Mouse (Mus musculus): ENCODE results near the gene Tdp1.
"Not testable (repeated sequence)": the region's sequence is repeated elsewhere in the genome, so short reads cannot be mapped to it uniquely, and the experiment has no call there.

Gene Tdp1

DNA sequence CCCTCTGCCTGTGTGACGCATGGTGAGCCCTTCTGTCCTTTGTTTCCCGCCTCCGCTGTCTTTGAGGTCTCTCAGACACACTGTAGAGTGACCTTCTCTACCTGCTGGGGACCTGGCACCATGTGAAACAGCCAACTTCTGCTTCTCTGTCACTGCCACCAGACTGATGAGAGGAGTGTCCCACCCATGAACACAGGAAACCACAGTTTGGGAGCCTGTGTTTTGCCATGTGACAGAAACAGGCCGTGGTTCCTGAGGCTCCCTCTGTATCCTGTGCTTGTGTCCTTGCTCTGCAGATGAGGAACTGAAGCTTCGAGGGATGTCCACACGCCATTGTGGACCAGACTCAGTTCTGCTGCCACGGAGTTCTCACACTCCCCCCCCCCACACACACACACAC is 72.1 kb downstream of the Tdp1 start:
- no peak for DNase-seq (ENCODE audit: extremely low spot score, low spot score)

DNA sequence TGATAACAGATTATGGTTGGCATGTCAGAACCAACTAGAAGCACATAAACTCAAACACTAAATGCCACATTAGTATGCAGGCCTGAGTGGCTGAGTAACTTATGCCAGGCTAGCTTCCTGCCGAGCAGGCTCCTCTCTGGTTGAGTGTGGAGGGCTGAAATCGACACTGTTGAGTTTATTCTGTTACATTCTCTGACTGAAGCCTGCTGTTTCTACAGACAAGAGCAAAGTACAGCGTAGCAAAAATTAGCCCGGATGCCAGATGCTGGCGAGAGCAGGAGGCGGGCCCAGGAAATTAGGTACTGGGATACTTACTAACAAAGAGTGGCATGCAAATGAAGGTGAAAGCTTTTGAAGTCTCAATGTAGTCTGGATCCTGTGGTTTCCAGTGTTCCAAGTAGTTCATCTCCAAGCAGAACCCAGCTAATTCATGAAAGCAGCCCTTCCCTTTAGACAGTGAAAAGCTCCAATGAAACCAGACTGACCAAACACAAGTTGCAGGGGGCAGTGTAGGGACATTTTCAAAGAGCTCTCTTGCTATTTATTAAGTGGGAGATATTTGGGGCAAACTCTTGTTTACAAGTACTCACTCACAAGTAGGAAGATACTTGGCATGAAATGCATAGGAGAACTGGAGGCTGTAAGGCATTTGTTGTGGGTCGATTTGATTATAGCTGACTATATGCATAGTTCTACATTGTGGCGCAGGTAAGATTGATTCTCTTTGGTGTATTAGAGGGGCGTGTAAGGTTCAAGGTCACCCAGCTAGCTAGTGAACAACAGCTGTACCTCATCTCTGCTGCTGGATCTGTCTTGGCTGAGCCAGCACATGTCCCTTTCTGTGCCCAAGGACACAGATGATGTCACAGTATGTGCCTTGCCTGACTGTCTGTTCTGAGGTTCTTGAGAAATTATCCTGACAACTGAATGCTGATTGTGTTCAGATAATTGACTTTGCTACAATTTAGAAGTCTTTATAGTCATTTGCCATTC is 74.0 kb downstream of the Tdp1 start:
- DNase-seq (ENCODE audit: extremely low spot score, low spot score): no peak

DNA sequence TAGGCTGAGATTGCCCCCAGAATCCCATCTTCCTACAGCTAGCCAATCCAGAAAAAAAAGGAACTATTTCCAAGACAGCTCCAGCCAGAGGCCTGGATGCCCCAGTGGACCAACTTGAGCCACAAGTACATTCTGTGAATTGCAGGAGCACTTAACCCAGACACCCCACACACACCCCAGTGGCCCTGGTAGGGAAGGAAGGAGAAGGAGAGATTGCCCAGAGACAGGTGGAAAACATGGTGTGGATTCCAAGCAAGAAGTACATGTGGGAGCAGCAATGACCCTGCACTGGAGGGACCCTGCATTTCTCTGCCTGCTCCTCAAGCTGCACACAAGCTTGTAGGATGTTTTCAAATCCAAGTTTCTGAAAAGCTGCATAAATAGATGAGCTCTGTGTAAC is 75.0 kb downstream of the Tdp1 start:
- DNase-seq (ENCODE audit: extremely low spot score, low spot score): no peak

DNA sequence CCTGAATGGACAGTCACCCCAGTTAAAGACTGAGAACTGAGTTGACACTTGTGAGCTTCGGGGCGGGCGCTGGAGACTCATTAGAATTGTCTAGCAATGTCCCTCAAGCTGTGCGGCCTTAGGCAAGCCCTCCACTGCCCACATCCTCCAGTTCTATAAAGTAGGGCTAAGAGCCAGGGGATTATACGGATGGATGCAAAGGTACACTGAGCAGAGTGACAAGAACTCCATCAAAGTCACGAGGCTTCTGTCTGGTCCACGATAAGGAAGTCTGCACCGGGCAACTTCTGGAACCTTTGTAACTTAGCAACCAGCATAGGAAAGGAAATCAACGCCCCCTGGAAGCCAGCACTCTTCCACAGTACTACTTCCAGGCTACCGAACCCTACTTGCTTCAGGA is 75.6 kb downstream of the Tdp1 start:
- no peak for DNase-seq (ENCODE audit: extremely low spot score, low spot score)

DNA sequence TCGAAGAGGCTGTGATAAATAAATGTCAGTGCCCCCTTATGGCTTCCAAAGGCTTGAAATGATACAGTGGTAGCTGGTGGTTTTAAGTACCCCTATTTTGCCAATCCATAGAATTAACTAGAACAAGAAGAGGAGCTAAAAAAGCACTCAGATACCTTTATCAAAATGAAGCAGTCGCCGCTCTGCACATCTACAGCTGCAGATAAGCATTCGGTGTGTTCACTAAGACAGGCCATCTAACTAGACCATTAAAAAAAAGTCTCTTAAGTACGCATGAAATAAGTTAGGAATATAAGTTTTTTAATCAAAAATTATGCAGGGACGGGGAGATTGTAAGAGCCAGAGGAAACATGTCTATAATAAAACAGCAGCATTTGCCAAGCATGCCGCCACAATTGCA is 76.4 kb downstream of the Tdp1 start:
- no peak for DNase-seq (ENCODE audit: extremely low spot score, low spot score)

DNA sequence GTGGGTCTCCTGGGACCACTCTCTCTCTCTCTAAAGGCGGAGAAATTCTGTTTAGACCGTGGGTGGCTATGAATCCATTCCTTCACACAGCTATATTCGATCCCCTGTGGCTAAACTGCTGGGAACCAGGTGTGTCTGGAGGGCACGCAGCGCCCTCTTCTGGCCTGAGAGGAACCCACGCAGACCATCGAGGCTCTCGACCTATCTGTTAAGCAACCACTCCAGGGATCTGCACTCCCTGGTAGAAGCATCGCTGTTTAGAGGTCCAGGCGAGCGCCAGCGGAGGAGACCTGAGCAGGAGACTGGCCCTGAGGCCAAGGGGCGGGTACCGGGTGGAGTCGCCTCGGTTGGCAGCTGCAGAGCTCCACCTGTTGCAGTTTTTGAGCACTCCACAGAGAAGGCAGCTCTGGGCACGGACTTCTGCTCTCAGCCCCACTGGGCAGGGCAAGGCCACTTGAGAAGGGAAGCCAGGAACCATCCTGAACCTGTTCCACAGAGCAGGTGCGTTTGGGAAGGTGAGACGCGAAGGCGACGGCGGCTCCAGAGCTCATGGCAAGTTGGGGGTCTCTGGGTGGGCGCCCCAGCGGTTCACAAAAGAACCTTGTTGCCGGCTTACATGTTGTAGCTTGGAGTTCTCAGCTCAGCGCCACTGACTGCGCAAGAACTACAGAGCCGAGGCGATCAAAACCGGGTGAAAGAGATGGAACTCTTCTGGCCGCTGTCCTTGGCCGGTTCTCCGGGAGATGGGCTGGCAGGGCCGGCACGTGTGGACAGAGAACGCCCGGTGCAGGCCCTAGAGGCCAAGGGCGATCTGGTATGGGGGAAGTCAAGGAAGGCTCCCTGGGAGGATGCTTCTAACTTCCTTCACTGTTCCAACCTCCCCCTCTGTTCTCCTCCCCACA is 80.2 kb downstream of the Tdp1 start, which contains the start of gene Kcnk13:
Gene Kcnk13, plus strand, starts transcription at position 199 of the 902 bp plus-strand sequence.
- peak; percentile 80 for DNase-seq (ENCODE audit: extremely low spot score, low spot score)

DNA sequence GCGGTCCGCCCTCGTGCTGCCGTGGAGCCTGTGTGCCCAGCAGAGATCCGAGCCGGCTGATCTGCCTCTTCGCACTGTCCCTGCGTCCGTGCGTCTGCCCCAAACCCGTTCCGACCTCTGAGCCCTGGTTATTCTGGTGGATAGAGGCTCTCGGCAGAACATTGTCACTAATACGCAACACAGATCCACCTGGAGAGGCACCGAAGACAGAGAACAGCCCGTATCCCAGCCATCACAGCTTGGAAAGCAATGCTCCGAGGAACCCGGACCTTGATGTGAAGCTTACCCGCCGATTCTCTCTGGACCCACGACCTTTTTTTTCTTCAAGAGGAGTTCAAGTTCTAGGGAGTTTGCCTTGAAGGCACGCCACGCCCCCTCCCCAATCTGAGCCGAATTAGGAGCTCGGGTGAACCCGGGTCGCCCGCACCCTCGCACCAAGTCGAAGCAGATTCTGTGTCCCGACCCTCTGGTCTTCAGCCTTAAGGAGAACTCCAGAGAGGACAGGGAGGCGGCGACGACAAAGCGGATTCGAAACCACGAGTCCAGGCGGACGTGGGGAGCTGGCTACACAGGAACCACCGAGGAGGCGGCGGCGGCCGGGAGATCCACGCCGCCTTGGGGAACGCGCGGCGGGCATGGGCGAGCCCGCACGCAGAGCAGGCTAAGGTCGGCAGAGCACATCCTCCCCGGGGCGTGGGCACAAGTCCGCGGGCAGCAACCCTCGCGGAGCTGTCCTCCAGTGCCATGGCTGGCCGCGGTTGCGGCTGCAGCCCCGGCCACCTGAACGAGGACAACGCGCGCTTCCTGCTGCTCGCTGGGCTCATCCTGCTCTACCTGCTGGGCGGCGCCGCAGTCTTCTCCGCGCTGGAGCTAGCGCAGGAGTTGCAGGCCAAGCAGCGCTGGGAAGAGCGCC is 81.1 kb downstream of the Tdp1 start:
- peak; percentile 61 for DNase-seq (ENCODE audit: extremely low spot score, low spot score)

DNA sequence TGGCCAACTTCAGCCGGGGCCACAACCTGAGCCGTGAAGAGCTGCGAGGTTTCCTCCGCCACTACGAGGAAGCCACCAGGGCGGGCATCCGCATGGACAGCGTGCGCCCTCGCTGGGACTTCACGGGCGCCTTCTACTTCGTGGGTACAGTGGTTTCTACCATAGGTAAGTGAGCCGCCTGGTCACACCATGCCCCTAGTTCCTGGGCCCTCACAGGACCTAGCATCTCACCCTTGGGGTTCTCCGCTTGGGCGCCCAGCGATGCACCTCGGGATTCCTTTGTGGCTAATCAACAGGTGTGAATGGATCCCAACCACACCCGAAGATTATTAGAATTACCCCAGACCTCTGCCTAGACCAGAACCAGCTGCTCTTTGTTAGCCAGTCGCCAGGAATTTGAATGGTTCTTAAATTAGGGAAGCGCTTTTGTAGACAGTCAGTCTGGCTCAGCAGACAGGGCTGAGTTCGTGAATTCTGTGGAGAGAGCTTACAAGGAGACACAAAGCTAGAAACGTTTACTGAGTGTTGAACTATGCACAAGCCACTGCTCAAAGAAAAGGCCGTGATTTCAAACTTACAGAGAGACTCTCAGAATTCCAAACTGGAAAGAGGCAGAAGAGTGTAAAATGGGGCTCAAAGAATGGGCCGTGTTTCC is 81.9 kb downstream of the Tdp1 start:
- peak; percentile 36 for DNase-seq (ENCODE audit: extremely low spot score, low spot score)

DNA sequence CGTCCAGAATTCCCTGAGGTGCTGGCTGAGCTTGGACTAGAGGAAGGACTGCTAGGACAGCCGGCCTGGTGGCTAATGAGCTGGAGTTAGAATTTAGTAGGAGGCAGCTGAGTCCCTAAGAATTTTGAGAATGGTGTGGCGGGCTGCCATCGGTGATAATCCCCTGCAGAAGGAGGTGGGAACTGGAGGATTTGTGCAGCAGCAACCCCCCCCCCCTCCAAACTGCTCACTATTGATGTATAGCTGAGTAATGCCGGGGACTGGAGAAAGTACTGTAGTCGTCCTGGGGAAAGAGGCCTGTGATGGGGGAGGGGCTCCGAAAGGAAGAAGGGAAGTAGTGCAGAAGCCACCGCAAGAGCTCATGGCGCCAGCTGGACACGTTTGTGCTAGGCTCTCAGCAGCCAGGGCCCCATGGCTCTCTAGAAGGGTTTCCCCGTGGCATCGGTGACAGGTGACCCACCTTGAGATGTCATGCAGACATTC is 82.6 kb downstream of the Tdp1 start:
- no peak for DNase-seq (ENCODE audit: extremely low spot score, low spot score)

DNA sequence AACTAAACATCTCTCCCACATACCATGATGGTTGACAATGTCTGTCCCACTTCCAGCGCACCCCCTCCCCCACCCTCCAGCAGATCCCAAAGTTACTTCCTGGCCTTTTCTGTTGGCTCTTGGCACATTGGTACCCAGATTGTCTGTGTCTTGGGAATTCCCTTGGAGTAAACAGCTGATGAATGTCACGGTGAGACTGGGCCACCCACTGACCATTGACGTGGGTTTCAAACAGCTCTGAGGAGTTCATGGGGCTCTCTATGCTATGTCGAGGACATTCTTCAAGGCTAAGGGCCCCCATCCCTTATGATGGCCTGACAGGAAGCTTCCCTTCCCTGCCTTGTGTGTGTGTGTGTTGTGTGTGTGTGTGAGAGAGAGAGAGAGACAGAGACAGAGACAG is 85.6 kb downstream of the Tdp1 start:
- no peak for DNase-seq (ENCODE audit: extremely low spot score, low spot score)

DNA sequence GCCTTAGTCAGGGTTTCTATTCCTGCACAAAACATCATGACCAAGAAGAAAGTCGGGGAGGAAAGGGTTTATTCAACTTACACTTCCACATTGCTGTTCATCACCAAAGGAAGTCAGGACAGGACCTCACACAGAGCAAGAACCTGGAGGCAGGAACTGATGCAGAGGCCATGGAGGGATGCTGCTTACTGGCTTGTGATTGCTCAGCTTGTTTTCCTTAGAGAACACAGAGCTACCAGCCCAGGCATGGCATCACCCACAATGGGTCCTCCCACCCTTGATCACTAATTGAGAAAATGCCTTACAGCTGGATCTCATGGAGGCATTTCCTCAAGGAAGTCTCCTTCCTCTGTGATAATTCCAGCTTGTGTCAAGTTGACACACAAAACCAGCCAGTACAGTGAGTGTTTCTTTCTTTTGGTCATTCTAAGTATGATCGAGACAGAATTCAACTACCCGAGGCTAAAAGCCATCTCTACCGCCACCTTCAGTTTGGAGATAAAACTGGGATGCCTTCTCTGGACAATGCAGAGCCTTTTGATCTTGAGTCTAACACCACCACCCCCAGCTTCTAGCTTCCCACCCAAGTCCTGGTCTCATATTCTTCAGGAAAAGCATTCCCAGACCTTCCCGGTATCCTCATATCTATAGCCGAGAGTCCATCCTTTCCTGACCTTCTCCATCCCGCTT is 87.0 kb downstream of the Tdp1 start:
- DNase-seq (ENCODE audit: extremely low spot score, low spot score): not testable (repeated sequence)

DNA sequence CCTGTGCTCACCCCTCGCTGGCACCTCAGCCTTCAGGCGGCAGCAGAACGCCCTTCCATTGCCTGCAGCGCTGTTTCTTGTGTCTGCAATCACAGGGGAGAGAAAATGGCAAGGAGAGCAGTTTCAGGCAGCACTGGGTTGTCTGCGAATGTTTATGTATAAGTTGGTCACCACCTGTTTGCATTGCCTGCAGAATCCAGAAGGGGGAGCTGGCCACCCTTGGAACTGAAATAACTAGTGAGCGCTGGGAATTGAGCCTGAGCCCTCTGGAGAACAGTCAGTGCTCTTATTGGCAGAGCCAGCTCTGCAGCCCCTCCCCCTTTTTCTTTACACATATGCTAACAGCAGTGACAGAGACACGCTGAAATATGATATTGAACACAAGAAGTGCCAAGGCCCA is 88.5 kb downstream of the Tdp1 start:
- DNase-seq (ENCODE audit: extremely low spot score, low spot score): no peak

DNA sequence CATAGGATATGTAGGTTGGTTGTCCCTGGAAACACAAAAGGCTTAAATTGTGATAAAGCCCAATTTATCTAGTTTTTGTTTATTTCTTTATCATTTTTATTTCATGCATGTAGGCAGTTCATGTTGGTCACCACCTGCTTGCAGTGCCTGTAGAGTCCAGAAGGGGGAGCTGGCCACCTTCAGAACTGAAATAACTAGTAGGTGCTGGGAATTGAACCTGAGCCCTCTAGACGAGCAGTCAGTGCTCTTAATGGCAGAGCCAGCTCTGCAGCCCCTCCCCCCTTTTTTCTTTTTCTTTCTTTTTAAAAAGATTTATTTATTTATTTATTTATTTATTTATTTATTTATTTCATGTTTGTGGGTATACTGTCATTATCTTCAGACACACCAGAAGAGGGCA is 89.3 kb downstream of the Tdp1 start:
- no peak for DNase-seq (ENCODE audit: extremely low spot score, low spot score)

DNA sequence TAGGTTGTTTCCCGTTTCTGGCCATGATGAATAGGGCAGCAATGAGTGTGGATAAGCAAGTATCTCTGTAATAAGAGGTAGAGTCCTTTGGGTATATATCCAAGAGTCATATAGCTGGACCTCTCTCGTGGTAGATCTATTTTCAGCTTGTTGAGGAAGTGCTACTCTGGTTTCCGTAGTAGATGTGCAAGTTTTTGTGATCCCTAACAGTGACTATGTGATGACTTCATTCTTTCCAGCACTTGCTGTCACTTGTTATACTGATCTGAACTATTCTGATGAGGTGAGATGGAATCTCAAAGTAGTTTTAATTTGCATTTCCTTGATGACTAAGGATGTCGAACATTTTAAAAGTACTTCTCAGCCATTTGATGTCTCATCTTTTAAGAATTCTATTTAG is 95.2 kb downstream of the Tdp1 start:
- DNase-seq (ENCODE audit: extremely low spot score, low spot score): no peak

DNA sequence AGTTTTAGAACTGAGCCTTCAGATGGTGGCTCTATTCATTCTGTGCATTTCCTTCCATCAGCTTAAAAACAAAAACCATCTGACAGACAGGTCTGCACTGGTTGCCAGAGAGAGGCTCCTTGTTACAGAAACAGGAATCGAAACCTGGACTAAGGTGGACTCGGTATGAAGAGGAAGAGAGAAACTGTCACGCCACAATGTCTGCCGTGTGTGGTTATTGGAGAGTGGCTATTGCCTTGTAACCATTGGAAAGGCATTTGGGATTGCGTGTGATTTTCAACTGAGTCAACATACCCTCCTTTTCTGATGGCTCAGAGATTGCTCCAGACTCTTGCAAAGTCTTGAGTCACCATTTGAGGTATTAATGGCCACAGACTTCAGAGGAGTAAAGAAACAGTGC is 102.5 kb downstream of the Tdp1 start:
- DNase-seq (ENCODE audit: extremely low spot score, low spot score): no peak

DNA sequence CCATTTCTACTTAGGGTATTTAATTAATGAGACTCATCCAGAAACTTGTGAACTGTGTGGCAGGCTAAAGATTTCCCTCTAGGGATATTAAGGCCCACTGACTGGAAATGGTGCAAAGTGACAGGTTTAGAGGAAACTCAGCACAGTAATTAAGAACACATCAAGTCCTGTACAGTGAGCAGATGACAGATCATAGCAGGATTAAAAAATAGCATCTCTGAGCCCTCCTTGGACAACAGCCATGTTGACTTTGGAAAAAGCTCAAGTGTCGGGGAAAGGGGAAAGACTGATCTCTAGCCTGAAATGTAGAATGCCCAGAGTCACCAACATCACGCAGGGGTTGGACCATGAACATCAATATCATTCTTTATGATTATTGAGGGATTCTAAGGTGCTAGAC is 103.8 kb downstream of the Tdp1 start:
- DNase-seq (ENCODE audit: extremely low spot score, low spot score): no peak

DNA sequence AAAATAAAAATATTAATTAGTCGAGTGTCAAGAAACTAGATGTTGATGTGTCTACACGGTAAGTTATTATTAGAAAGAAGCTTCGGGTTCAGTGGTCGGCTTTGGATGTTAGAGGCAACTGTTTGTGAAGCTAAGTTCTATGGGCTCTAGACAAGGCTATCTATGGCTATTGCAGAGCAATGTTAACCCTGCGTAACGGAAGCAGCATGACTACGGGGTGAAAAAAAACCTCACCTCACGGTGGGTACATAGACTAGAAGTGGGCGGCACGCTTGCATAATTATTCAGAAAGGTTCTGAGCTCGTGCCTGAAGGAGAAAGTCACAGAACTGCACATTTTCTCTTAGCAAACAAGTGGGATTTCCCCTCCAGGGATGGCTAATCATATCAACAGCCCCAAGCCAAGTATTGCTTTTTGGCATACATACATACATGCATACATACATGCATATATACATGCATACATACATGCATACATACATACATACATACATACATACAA is 108.1 kb downstream of the Tdp1 start:
- no peak for DNase-seq (ENCODE audit: extremely low spot score, low spot score)

DNA sequence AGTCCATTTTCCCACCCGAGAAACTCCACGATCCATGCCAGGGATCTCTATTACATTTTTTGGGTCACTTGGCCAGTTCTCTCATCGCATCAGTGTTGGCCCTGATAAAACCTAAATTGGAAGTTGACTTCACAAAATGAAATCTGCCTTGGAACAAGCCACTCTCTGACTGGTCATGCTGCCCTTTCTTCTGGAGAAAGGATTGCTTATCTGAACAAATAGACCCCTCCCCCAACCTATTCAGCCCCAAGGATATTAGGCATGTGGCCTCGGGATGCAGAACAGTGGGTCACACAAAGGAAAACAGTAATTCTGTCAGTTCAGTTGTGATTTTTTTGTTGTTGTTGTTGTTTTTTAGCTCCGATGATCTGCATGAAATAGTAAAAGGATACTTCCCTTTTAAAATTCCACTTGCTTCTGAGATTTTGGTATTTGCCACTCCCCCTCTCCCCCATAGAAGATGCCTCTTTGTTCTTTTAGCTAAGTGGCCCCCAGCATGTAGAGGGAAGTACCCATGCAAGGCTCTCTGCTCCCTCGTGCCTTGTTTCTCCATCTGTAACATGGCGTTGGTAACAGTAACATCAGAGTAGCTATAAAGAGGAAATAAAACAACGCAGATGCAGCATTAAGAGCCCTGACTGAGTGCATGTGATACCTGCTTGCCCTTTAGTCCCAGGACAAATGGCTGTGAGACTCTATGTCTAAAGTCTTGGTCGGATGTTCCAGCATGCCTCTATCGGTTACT is 109.0 kb downstream of the Tdp1 start:
- DNase-seq (ENCODE audit: extremely low spot score, low spot score): no peak

DNA sequence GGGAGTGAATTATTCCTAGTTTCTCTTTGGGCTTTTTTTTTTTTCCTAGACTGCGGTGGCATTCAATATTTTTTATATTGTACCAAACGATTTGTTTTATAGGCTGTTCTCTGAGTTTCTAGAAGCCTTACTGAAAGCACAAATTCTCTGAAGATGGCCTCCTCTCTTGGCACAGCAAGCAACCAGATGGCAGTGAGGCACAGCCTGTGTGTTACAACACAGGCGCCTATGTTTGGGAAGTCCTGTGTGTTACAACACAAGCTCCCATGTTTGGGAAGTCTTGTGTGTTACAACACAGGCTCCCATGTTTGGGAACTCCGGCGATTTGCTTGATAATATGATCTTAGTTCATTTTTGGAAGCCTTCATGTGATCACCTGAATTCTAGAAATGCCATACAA is 111.6 kb downstream of the Tdp1 start:
- DNase-seq (ENCODE audit: extremely low spot score, low spot score): no peak

Data from neural tube, embryonic 10.5 days (tissue).